ENCODE assay signal across 10 mouse cellular contexts in the genomic region with DNA sequence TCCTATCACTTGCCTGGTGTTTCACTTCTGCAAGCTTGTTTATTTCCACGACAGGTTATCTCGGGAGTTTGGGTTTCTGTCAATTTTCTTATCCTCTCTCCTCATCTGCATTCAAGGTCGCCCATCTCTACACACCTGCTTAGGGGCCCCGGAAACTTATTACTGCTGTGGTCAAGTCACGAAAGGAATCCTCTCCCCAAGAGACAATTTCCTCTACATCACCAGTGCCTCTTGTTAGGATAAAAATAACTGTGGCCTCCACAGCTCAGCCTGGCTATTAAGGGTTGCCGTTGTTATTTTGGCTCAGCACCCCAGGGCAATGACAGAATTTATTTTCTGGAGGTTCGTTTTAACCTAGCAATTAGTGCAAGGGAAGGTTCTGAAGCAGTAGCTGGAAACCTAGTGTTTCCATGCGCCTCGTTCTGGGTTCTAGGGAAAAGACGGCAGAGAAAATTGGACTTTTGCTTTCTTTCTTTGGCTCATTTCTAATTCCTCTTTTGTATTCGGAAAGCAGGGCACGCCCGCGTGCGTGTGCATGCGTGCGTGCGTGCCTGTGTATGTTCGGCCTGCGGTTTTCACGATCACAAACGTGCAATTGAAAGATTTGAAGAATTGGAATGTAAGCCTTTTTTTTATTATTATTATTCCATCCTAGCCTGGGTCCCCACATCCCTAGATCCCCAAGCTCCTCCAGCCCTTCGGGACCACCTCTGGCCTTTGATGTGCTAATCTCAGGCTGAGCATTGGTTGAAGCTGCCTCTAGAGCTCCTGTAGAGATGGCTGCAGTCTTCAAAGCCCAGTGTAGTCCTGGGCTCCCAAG.
DNase-seq lines count a peak whose midpoint lies in the region; ATAC-seq and TF ChIP-seq lines count a peak whose summit lies in the region.
"Had no signal": no experiment of that assay in that cellular context is flagged by ENCODE, and none has a peak within 500 bp of the region (broad histone marks: within the 10 kb centered on the region; RNA-seq: fewer than 3 reads in every experiment).

No protein-coding gene starts in this region.

- peak; percentile 50 for DNase-seq in brain, adult 2 months (ENCODE audit: low read depth, low spot score)
- no peak for DNase-seq in forebrain, embryonic 11.5 days (ENCODE audit: low spot score)
- DNase-seq in hindbrain, postnatal 0 days (ENCODE audit: low spot score), result no peak
- DNase-seq in kidney, adult 18-20 months, result no peak
- DNase-seq in layer of hippocampus, postnatal 36 days, result no peak
- no peak for DNase-seq in lung, postnatal 4 days
- DNase-seq in adrenal gland, postnatal 36 days, result no peak
- DNase-seq: adrenal gland, adult 8-10 months had no signal

- H3K27me3 ChIP-seq in forebrain, embryonic 11.5 days (ENCODE audit: control insufficient read depth, insufficient read depth, low read length), result no peaks in the 10 kb centered on the region
- H3K27me3 ChIP-seq in hindbrain, postnatal 0 days (ENCODE audit: insufficient read depth, low read length), result no peaks in the 10 kb centered on the region
- no peaks in the 10 kb centered on the region for H3K27me3 ChIP-seq in midbrain, embryonic 15.5 days (replicated peaks)

- peaks cover 6% of the 10 kb centered on the region; the same call in 1 of the 2 replicates for H3K4me1 ChIP-seq in forebrain, embryonic 11.5 days (replicated peaks; ENCODE audit: control insufficient read depth, insufficient read depth, low read length)
- no peaks in the 10 kb centered on the region for H3K4me1 ChIP-seq in hindbrain, postnatal 0 days (ENCODE audit: insufficient read depth, low read length)
- peaks cover 29% of the 10 kb centered on the region for H3K4me1 ChIP-seq in midbrain, embryonic 15.5 days

- 15% methylated on average over 23 of the region's 23 CpGs for WGBS in forebrain, embryonic 11.5 days
- 27% methylated on average over 23 of the region's 23 CpGs for WGBS in hindbrain, postnatal 0 days
- WGBS in midbrain, embryonic 15.5 days, result 14% methylated on average over 23 of the region's 23 CpGs

- H3K4me3 ChIP-seq in forebrain, embryonic 11.5 days (ENCODE audit: low read depth, low read length), result no peak overlapping the region
- H3K4me3 ChIP-seq in hindbrain, postnatal 0 days (ENCODE audit: low read length), result no peak overlapping the region
- H3K4me3 ChIP-seq in midbrain, embryonic 15.5 days, result peak overlapping the region; percentile 15

- H3K4me2 ChIP-seq in forebrain, embryonic 11.5 days (ENCODE audit: low read depth, low read length, severe bottlenecking), result peak overlapping the region; percentile 30; the same call in 1 of the 2 replicates
- peak overlapping the region; percentile 37 for H3K4me2 ChIP-seq in hindbrain, postnatal 0 days (ENCODE audit: low read depth, low read length)
- H3K4me2 ChIP-seq in midbrain, embryonic 15.5 days, result peak overlapping the region; percentile 46

- no peaks in the 10 kb centered on the region for H3K36me3 ChIP-seq in forebrain, embryonic 11.5 days (ENCODE audit: control insufficient read depth, insufficient read depth, low read length)
- no peaks in the 10 kb centered on the region for H3K36me3 ChIP-seq in hindbrain, postnatal 0 days (ENCODE audit: insufficient read depth, low read length)
- H3K36me3 ChIP-seq in midbrain, embryonic 15.5 days (replicated peaks), result no peaks in the 10 kb centered on the region

- no peaks in the 10 kb centered on the region; the same call in 1 of the 2 replicates for H3K9me3 ChIP-seq in forebrain, embryonic 11.5 days (ENCODE audit: control insufficient read depth, low read length)
- H3K9me3 ChIP-seq in hindbrain, postnatal 0 days (ENCODE audit: low read length), result no peaks in the 10 kb centered on the region
- no peaks in the 10 kb centered on the region for H3K9me3 ChIP-seq in midbrain, embryonic 15.5 days

- no peak for ATAC-seq in forebrain, embryonic 11.5 days (replicated peaks; ENCODE audit: low FRiP score)
- ATAC-seq in hindbrain, postnatal 0 days, result no peak
- ATAC-seq in midbrain, embryonic 15.5 days (replicated peaks), result peak; percentile 66
- ATAC-seq: lung, postnatal 0 days had no signal

- TF ChIP-seq CTCF in hindbrain, postnatal 0 days (IDR thresholded peaks at IDR 0.05; ENCODE audit: low read depth), result no peak

- no peak overlapping the region for H3K27ac ChIP-seq in forebrain, embryonic 11.5 days (ENCODE audit: low read depth, low read length)
- H3K27ac ChIP-seq in hindbrain, postnatal 0 days, result no peak overlapping the region
- H3K27ac ChIP-seq in midbrain, embryonic 15.5 days, result peak overlapping the region; percentile 42

- H3K9ac ChIP-seq in forebrain, embryonic 11.5 days (ENCODE audit: low read length), result 0 out of 2 replicates have a peak overlapping the region, but pooled peaks have one; percentile 3
- no peak overlapping the region for H3K9ac ChIP-seq in hindbrain, postnatal 0 days (replicated peaks; ENCODE audit: low read length)
- no peak overlapping the region; the same call in 1 of the 2 replicates for H3K9ac ChIP-seq in midbrain, embryonic 15.5 days
